Mouse (Mus musculus) embryonic facial prominence, embryonic 15.5 days (tissue): ENCODE data around the gene Foxc1. TPM values are rescaled to one million over a fixed set of nuclear protein-coding genes. Genes with fewer than 3 reads are reported as not detected.

Experiments used
- ATAC-seq: fragments of 200-750 bp; cut with Nextera tagmentation; 2 replicates; pipeline ENCODE4 v1.8.0; 2017; ENCODE audit warnings: low read depth, moderate TSS enrichment; ENCODE audit not compliant: insufficient number of reproducible peaks, low FRiP score, low TSS enrichment
- H3K27ac ChIP-seq: fragments of 300-500 bp; sonication (generic); replicated peaks from 2 replicates; pipeline ENCODE4 v1.5.1; 2015; ENCODE audit warnings: mild to moderate bottlenecking, inconsistent platforms
- H3K27me3 ChIP-seq: fragments of 300-500 bp; sonication (generic); 2 replicates; pipeline ENCODE4 v1.6.1; 2015; ENCODE audit warnings: inconsistent platforms
- H3K36me3 ChIP-seq: fragments of 300-500 bp; sonication (generic); 2 replicates; pipeline ENCODE4 v1.6.1; 2015; ENCODE audit warnings: mild to moderate bottlenecking, inconsistent platforms
- H3K4me1 ChIP-seq: fragments of 300-500 bp; sonication (generic); 2 replicates; pipeline ENCODE4 v1.6.1; 2015; ENCODE audit warnings: inconsistent platforms
- H3K4me2 ChIP-seq: fragments of 300-500 bp; sonication (generic); replicated peaks from 2 replicates; pipeline ENCODE4 v1.6.1; 2015; ENCODE audit warnings: mild to moderate bottlenecking, inconsistent platforms
- H3K4me3 ChIP-seq: fragments of 300-500 bp; sonication (generic); replicated peaks from 2 replicates; pipeline ENCODE4 v1.5.1; 2015; ENCODE audit warnings: mild to moderate bottlenecking, inconsistent platforms
- H3K9ac ChIP-seq: fragments of 300-500 bp; sonication (generic); 2 replicates; pipeline ENCODE4 v1.6.1; 2015; ENCODE audit warnings: inconsistent platforms
- H3K9me3 ChIP-seq: fragments of 300-500 bp; sonication (generic); replicated peaks from 2 replicates; pipeline ENCODE4 v1.6.1; 2016; ENCODE audit warnings: inconsistent platforms
- WGBS: fragments of 180-500 bp; shearing (Covaris S2); methylation state at CpG from one replicate; pipeline ENCODE4 v1.1.7; 2015; 5-methylcytosine and 5-hydroxymethylcytosine counted together
- polyA plus RNA-seq: library from polyadenylated mRNA; unstranded; fragments of >200 nt; fragmentation: Nextera tagmentation; extraction: Ambion mirVana; gene quantifications from 2 replicates; pipeline ENCODE4 v1.2.1, GENCODE M21; 2015

Foxc1 gene
- polyA plus RNA-seq, 1 experiment from 2014 or later, result 2.0 TPM

DNA sequence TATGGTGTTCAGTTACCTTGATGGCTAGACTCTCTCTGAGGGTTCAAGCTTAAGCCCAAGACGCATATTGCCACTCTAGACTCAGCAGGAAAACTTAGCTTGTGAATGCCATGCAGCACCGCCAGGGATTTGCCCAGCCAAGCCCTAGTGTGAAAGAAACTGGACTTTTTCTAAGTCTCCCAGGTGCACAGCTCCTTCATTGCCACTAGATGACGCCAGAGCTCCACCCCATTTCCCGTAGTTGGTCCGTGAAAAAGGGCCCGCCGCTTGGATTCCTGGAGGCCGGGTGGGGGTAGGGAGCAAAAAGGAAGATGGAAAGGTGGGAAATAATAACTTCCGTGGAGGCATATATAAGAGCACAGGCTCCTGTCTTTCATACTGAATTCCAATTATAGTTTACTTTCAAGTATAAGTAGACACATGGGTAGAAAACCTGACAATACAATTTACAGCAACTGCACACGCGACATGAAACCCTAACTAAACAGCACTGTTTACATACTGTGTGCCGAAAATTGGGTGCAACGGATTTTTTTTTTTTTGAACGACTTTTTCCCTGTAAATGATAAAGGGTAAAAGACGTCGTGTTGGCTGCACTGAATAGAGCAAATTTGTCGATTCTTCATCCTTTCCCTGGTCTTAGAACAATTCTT, 13.8 kb upstream of the Foxc1 start:
- H3K4me1 ChIP-seq, result peaks cover 10% of the 10 kb centered on the region; the same call in 1 of the 2 replicates
- WGBS, result 11% methylated on average over 17 of the region's 17 CpGs
- no peaks in the 10 kb centered on the region for H3K36me3 ChIP-seq
- no peak overlapping the region for H3K9ac ChIP-seq
- no peaks in the 10 kb centered on the region for H3K9me3 ChIP-seq
- H3K27me3 ChIP-seq, result 0 out of 2 replicates have a peak, but pooled peaks cover 10% of the 10 kb centered on the region
- ATAC-seq, result no peak
- peak overlapping the region; percentile 25 for H3K4me3 ChIP-seq
- H3K27ac ChIP-seq, result no peak overlapping the region
- peak overlapping the region; percentile 43 for H3K4me2 ChIP-seq

DNA sequence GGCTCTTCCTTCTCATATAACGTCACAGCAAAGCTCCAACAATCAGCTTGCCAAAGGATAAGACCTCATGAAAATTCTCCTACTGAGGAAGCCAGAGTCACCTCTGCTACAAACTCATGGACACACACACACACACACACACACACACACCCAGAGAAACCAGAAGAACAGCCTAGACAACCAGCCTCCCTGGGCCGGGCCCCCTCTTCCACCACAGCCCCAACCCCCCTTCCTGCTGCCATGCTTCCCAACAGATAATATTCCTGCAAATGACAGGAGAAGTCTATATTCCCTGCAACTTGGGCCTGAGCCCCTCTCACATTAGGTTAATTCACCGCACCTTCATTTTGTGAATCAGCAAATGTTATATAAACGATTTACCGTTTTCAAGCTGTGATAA, 13.3 kb upstream of the Foxc1 start:
- WGBS, result 24% methylated on average over 5 of the region's 5 CpGs
- H3K27ac ChIP-seq, result no peak overlapping the region
- no peak overlapping the region for H3K9ac ChIP-seq
- H3K9me3 ChIP-seq, result no peaks in the 10 kb centered on the region
- ATAC-seq, result no peak
- H3K4me3 ChIP-seq, result peak overlapping the region; percentile 25; the same call in 1 of the 2 replicates
- H3K27me3 ChIP-seq, result peaks cover 14% of the 10 kb centered on the region
- no peaks in the 10 kb centered on the region for H3K36me3 ChIP-seq
- peak overlapping the region; percentile 43 for H3K4me2 ChIP-seq
- H3K4me1 ChIP-seq, result peaks cover 10% of the 10 kb centered on the region; the same call in 1 of the 2 replicates

GRCm38 (mm10) chr13:31797346-31797745, 9.1 kb upstream of the Foxc1 start:
- Histone ChIP-seq H3K4me1 (peaks cover 24% of the 10 kb centered on the region), H3K4me2 (no peak overlapping the region), H3K9ac (no peak overlapping the region), H3K27ac (no peak overlapping the region), H3K36me3 (no peaks in the 10 kb centered on the region), H3K27me3 (peaks cover 51% of the 10 kb centered on the region), H3K4me3 (no peak overlapping the region), H3K9me3 (no peaks in the 10 kb centered on the region)
- 63% methylated on average over 10 of the region's 10 CpGs for WGBS
- ATAC-seq, result no peak

- ATAC-seq, result no peak
- Histone ChIP-seq H3K9ac (no peak overlapping the region), H3K4me3 (no peak overlapping the region), H3K27ac (no peak overlapping the region), H3K36me3 (no peaks in the 10 kb centered on the region), H3K27me3 (peaks cover 53% of the 10 kb centered on the region), H3K9me3 (no peaks in the 10 kb centered on the region), H3K4me1 (peaks cover 19% of the 10 kb centered on the region), H3K4me2 (no peak overlapping the region)
- 33% methylated on average over 9 of the region's 9 CpGs for WGBS
Measured at GRCm38 (mm10) chr13:31798075-31798474, 8.4 kb upstream of the Foxc1 start.

- peak overlapping the region; percentile 64 for H3K4me2 ChIP-seq
Measured at GRCm38 (mm10) chr13:31800581-31801576, 5.6 kb upstream of the Foxc1 start.

GRCm38 (mm10) chr13:31801703-31802305, 4.6 kb upstream of the Foxc1 start:
- no peaks in the 10 kb centered on the region for H3K36me3 ChIP-seq
- peak overlapping the region; percentile 40 for H3K4me3 ChIP-seq
- WGBS, result 6% methylated on average over 25 of the region's 25 CpGs
- no peak overlapping the region for H3K27ac ChIP-seq
- no peak for ATAC-seq
- peaks cover 77% of the 10 kb centered on the region for H3K27me3 ChIP-seq
- H3K4me1 ChIP-seq, result peaks cover 33% of the 10 kb centered on the region
- peak overlapping the region; percentile 64 for H3K4me2 ChIP-seq
- H3K9ac ChIP-seq, result no peak overlapping the region
- no peaks in the 10 kb centered on the region for H3K9me3 ChIP-seq

More at GRCm38 (mm10) chr13:31800581-31801576, 5.6 kb upstream of the Foxc1 start:
- WGBS, result 1% methylated on average over 43 of the region's 43 CpGs
- H3K4me3 ChIP-seq, result peak overlapping the region; percentile 40
- H3K36me3 ChIP-seq, result no peaks in the 10 kb centered on the region
- no peaks in the 10 kb centered on the region for H3K9me3 ChIP-seq
- H3K27ac ChIP-seq, result no peak overlapping the region
- H3K4me1 ChIP-seq, result peaks cover 24% of the 10 kb centered on the region
- H3K27me3 ChIP-seq, result peaks cover 69% of the 10 kb centered on the region
- peak; percentile 86 for ATAC-seq
- no peak overlapping the region for H3K9ac ChIP-seq

- no peak overlapping the region for H3K4me2 ChIP-seq
Measured at GRCm38 (mm10) chr13:31802447-31802846, 4.0 kb upstream of the Foxc1 start.

GRCm38 (mm10) chr13:31803166-31804093, 3.0 kb upstream of the Foxc1 start:
- Histone ChIP-seq H3K9ac (no peak overlapping the region), H3K27ac (no peak overlapping the region), H3K27me3 (peaks cover 86% of the 10 kb centered on the region), H3K36me3 (no peaks in the 10 kb centered on the region), H3K4me3 (no peak overlapping the region), H3K4me2 (peak overlapping the region; percentile 15; the same call in 1 of the 2 replicates), H3K9me3 (no peaks in the 10 kb centered on the region), H3K4me1 (peaks cover 49% of the 10 kb centered on the region)
- WGBS, result 3% methylated on average over 31 of the region's 31 CpGs
- ATAC-seq, result no peak

More at GRCm38 (mm10) chr13:31802447-31802846, 4.0 kb upstream of the Foxc1 start:
- peaks cover 83% of the 10 kb centered on the region for H3K27me3 ChIP-seq
- H3K36me3 ChIP-seq, result no peaks in the 10 kb centered on the region
- WGBS, result 18% methylated on average over 5 of the region's 5 CpGs
- ATAC-seq, result no peak
- no peak overlapping the region for H3K9ac ChIP-seq
- H3K9me3 ChIP-seq, result no peaks in the 10 kb centered on the region
- H3K4me3 ChIP-seq, result no peak overlapping the region
- H3K27ac ChIP-seq, result no peak overlapping the region
- H3K4me1 ChIP-seq, result peaks cover 39% of the 10 kb centered on the region

DNA sequence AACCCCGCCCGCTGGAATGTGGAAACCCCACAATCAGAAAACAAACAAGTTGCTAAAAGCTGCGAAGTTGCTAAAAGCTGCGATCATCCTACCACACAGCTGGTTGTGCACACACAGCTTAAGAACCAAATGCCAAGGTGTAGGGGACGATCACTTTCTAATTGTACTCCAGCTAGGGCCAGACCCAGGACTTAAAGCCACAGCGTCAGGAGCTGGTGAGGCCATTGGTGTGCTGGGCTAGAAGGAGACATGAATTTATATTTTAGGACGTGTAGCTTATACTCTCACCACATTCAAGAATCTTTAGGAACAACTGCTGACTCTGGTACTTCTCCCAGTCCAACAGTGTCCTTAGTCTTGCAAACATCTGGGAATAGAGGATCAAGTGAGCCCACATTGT, 1.9 kb upstream of the Foxc1 start:
- ATAC-seq, result no peak
- no peak overlapping the region for H3K4me2 ChIP-seq
- peaks cover 77% of the 10 kb centered on the region for H3K27me3 ChIP-seq
- H3K36me3 ChIP-seq, result no peaks in the 10 kb centered on the region
- no peaks in the 10 kb centered on the region for H3K9me3 ChIP-seq
- no peak overlapping the region for H3K4me3 ChIP-seq
- H3K9ac ChIP-seq, result no peak overlapping the region
- H3K27ac ChIP-seq, result no peak overlapping the region
- H3K4me1 ChIP-seq, result peaks cover 52% of the 10 kb centered on the region
- 10% methylated on average over 7 of the region's 7 CpGs for WGBS

GRCm38 (mm10) chr13:31805831-31806427, 504 bp upstream of the Foxc1 start:
- Histone ChIP-seq H3K4me2 (peak overlapping the region; percentile 89), H3K27ac (peak overlapping the region; percentile 65), H3K4me1 (peaks cover 52% of the 10 kb centered on the region), H3K4me3 (peak overlapping the region; percentile 61), H3K9ac (peak overlapping the region; percentile 18; the same call in 1 of the 2 replicates), H3K27me3 (peaks cover 75% of the 10 kb centered on the region), H3K9me3 (no peaks in the 10 kb centered on the region), H3K36me3 (no peaks in the 10 kb centered on the region)
- ATAC-seq, result peak; percentile 63
- 2% methylated on average over 34 of the region's 34 CpGs for WGBS
